Mouse (Mus musculus) liver, embryonic 13.5 days (tissue): ENCODE results near the gene Il19. TPM values are rescaled to one million over a fixed set of nuclear protein-coding genes. Genes with fewer than 3 reads are reported as not detected.

Source experiments
- ATAC-seq: fragments of 200-750 bp; cut with Nextera tagmentation; 2 replicates; pipeline ENCODE4 v1.8.0; 2017; ENCODE audit warnings: low read depth, mild to moderate bottlenecking, moderate number of reproducible peaks, moderate library complexity
- DNase-seq: peaks from one replicate; pipeline ENCODE4 v3.0.0; 2022
- H3K27ac ChIP-seq: fragments of 300-500 bp; sonication (generic); 2 replicates; pipeline ENCODE4 v1.5.1; 2015; ENCODE audit warnings: moderate library complexity, mild to moderate bottlenecking, inconsistent platforms
- H3K27me3 ChIP-seq: fragments of 300-500 bp; sonication (generic); 2 replicates; pipeline ENCODE4 v1.6.1; 2015; ENCODE audit warnings: mild to moderate bottlenecking, inconsistent platforms
- H3K36me3 ChIP-seq: fragments of 300-500 bp; sonication (generic); 2 replicates; pipeline ENCODE4 v1.6.1; 2015; ENCODE audit warnings: mild to moderate bottlenecking, inconsistent platforms
- H3K4me1 ChIP-seq: fragments of 300-500 bp; sonication (generic); replicated peaks from 2 replicates; pipeline ENCODE4 v1.6.1; 2015; ENCODE audit warnings: inconsistent platforms
- H3K4me2 ChIP-seq: fragments of 300-500 bp; sonication (generic); 2 replicates; pipeline ENCODE4 v1.6.1; 2015; ENCODE audit warnings: inconsistent platforms, mild to moderate bottlenecking, moderate library complexity
- H3K4me3 ChIP-seq: fragments of 300-500 bp; sonication (generic); replicated peaks from 2 replicates; pipeline ENCODE4 v1.5.1; 2015; ENCODE audit warnings: mild to moderate bottlenecking, inconsistent platforms
- H3K9ac ChIP-seq: fragments of 300-500 bp; sonication (generic); 2 replicates; pipeline ENCODE4 v1.6.1; 2015; ENCODE audit warnings: mild to moderate bottlenecking, inconsistent platforms
- H3K9me3 ChIP-seq: fragments of 300-500 bp; sonication (generic); replicated peaks from 2 replicates; pipeline ENCODE4 v1.6.1; 2016; ENCODE audit warnings: inconsistent platforms
- WGBS: fragments of 180-500 bp; shearing (Covaris S2); methylation state at CpG from one replicate; pipeline ENCODE4 v1.1.7; 2015; ENCODE audit not compliant: insufficient replicate concordance; 5-methylcytosine and 5-hydroxymethylcytosine counted together
- polyA plus RNA-seq: library from polyadenylated mRNA; unstranded; fragments of >200 nt; fragmentation: Nextera tagmentation; extraction: Ambion mirVana; gene quantifications from 2 replicates; pipeline ENCODE4 v1.2.1, GENCODE M21; 2015

Gene Il19
- polyA plus RNA-seq, 1 experiment from 2014 or later = not detected

GRCm38 (mm10) chr1:130926484-130926883 lies 13.4 kb downstream of the Il19 start:
- H3K27ac ChIP-seq = no peak overlapping the region
- H3K4me3 ChIP-seq = no peak overlapping the region
- no peak for DNase-seq
- no peaks in the 10 kb centered on the region for H3K27me3 ChIP-seq
- H3K4me1 ChIP-seq = no peaks in the 10 kb centered on the region
- no peak overlapping the region for H3K9ac ChIP-seq
- no peak for ATAC-seq
- no peak overlapping the region for H3K4me2 ChIP-seq
- H3K9me3 ChIP-seq = no peaks in the 10 kb centered on the region
- no peaks in the 10 kb centered on the region for H3K36me3 ChIP-seq

- 7% methylated on average over 1 of the region's 1 CpGs for WGBS
- no peak overlapping the region for H3K27ac ChIP-seq
- H3K27me3 ChIP-seq = no peaks in the 10 kb centered on the region
- H3K4me1 ChIP-seq = no peaks in the 10 kb centered on the region
- H3K9ac ChIP-seq = no peak overlapping the region
- DNase-seq = no peak
- H3K4me2 ChIP-seq = no peak overlapping the region
- no peak for ATAC-seq
- H3K9me3 ChIP-seq = no peaks in the 10 kb centered on the region
- no peak overlapping the region for H3K4me3 ChIP-seq
- H3K36me3 ChIP-seq = no peaks in the 10 kb centered on the region
These were observed 21.5 kb downstream of the Il19 start for GRCm38 (mm10) chr1:130918323-130918980.

GRCm38 (mm10) chr1:130911401-130912010 lies 28.4 kb downstream of the Il19 start, which contains the start of gene Il20:
TSS of gene Il20 (minus strand) at chr1:130911451.
- no peak for ATAC-seq
- no peak for DNase-seq

GRCm38 (mm10) chr1:130902505-130902904 lies 37.4 kb downstream of the Il19 start:
- ATAC-seq = no peak
- no peak overlapping the region for H3K4me3 ChIP-seq
- no peaks in the 10 kb centered on the region for H3K36me3 ChIP-seq
- DNase-seq = no peak
- H3K27me3 ChIP-seq = no peaks in the 10 kb centered on the region
- no peak overlapping the region for H3K9ac ChIP-seq
- no peaks in the 10 kb centered on the region for H3K9me3 ChIP-seq
- H3K4me1 ChIP-seq = no peaks in the 10 kb centered on the region
- H3K4me2 ChIP-seq = no peak overlapping the region
- WGBS = 56% methylated on average over 7 of the region's 7 CpGs
- no peak overlapping the region for H3K27ac ChIP-seq

More at GRCm38 (mm10) chr1:130911401-130912010, 28.4 kb downstream of the Il19 start, which contains the start of gene Il20:
- WGBS = 74% methylated on average over 12 of the region's 12 CpGs
- no peaks in the 10 kb centered on the region for H3K9me3 ChIP-seq
- H3K4me1 ChIP-seq = no peaks in the 10 kb centered on the region
- H3K36me3 ChIP-seq = no peaks in the 10 kb centered on the region
- H3K9ac ChIP-seq = no peak within 1 kb of the TSS
- H3K27me3 ChIP-seq = no peaks in the 10 kb centered on the region
- H3K27ac ChIP-seq = no peak within 1 kb of the TSS
- H3K4me2 ChIP-seq = no peak within 1 kb of the TSS
- no peak within 1 kb of the TSS for H3K4me3 ChIP-seq

- H3K4me2 ChIP-seq = no peak overlapping the region
- ATAC-seq (no peak), DNase-seq (no peak)
- no peaks in the 10 kb centered on the region for H3K4me1 ChIP-seq
- no peak overlapping the region for H3K4me3 ChIP-seq
- H3K36me3 ChIP-seq = no peaks in the 10 kb centered on the region
- H3K27ac ChIP-seq = no peak overlapping the region
- H3K9ac ChIP-seq = no peak overlapping the region
- WGBS = 56% methylated on average over 6 of the region's 6 CpGs
- H3K27me3 ChIP-seq = no peaks in the 10 kb centered on the region
- no peaks in the 10 kb centered on the region for H3K9me3 ChIP-seq
These were observed 45.4 kb downstream of the Il19 start for GRCm38 (mm10) chr1:130894468-130894867.

GRCm38 (mm10) chr1:130893329-130894040 lies 46.4 kb downstream of the Il19 start:
- no peak overlapping the region for H3K4me2 ChIP-seq
- no peaks in the 10 kb centered on the region for H3K36me3 ChIP-seq
- H3K4me3 ChIP-seq = no peak overlapping the region
- DNase-seq (no peak), ATAC-seq (no peak)
- no peak overlapping the region for H3K9ac ChIP-seq
- H3K27ac ChIP-seq = no peak overlapping the region
- WGBS = 59% methylated on average over 9 of the region's 9 CpGs
- H3K27me3 ChIP-seq = no peaks in the 10 kb centered on the region
- no peaks in the 10 kb centered on the region for H3K9me3 ChIP-seq
- no peaks in the 10 kb centered on the region for H3K4me1 ChIP-seq

GRCm38 (mm10) chr1:130892446-130892845 lies 47.5 kb downstream of the Il19 start:
- Histone ChIP-seq H3K4me2 (no peak overlapping the region), H3K4me3 (no peak overlapping the region), H3K9ac (no peak overlapping the region), H3K27me3 (no peaks in the 10 kb centered on the region), H3K9me3 (no peaks in the 10 kb centered on the region), H3K4me1 (no peaks in the 10 kb centered on the region), H3K36me3 (no peaks in the 10 kb centered on the region), H3K27ac (no peak overlapping the region)
- ATAC-seq = no peak
- no peak for DNase-seq
- WGBS = 61% methylated on average over 1 of the region's 1 CpGs

- Histone ChIP-seq H3K27me3 (peaks cover 15% of the 10 kb centered on the region; the same call in 1 of the 2 replicates), H3K9me3 (no peaks in the 10 kb centered on the region), H3K4me1 (no peaks in the 10 kb centered on the region), H3K27ac (no peak within 1 kb of the TSS), H3K9ac (no peak within 1 kb of the TSS), H3K4me3 (no peak within 1 kb of the TSS), H3K4me2 (no peak within 1 kb of the TSS), H3K36me3 (no peaks in the 10 kb centered on the region)
- DNase-seq = no peak
- no peak for ATAC-seq
These were observed 52.6 kb downstream of the Il19 start, which contains the start of gene Il24 for GRCm38 (mm10) chr1:130887354-130887753. TSS of gene Il24 (minus strand) at chr1:130887454.

- Histone ChIP-seq H3K36me3 (no peaks in the 10 kb centered on the region), H3K4me2 (no peak overlapping the region), H3K4me1 (no peaks in the 10 kb centered on the region), H3K27me3 (peaks cover 38% of the 10 kb centered on the region), H3K4me3 (no peak overlapping the region), H3K9ac (no peak overlapping the region), H3K9me3 (no peaks in the 10 kb centered on the region), H3K27ac (no peak overlapping the region)
- DNase-seq (no peak), ATAC-seq (no peak)
- WGBS = 61% methylated on average over 4 of the region's 4 CpGs
These were observed 56.8 kb downstream of the Il19 start for GRCm38 (mm10) chr1:130883146-130883545.
